Mouse (Mus musculus) myocyte (in vitro differentiated cells): Measurements from ENCODE around the gene Epor.

ENCODE experiments used
- CEBPB ChIP-seq: IDR thresholded peaks from 2 replicates; pipeline ENCODE4 v1.6.1; 2011; ENCODE audit warnings: mild to moderate bottlenecking, moderate library complexity; ENCODE audit not compliant: poor library complexity, insufficient read depth, severe bottlenecking
- MAX ChIP-seq: IDR thresholded peaks from one replicate; pipeline ENCODE4 v1.6.1; 2011; ENCODE audit warnings: low read depth, mild to moderate bottlenecking, control low read depth
- MYOD1 ChIP-seq, 3 experiments: IDR thresholded peaks; one replicate each; pipeline ENCODE4 v1.6.1; 2011; ENCODE audit warnings: control low read depth in 2 of 3, low read depth in 2 of 3, mild to moderate bottlenecking in 2 of 3, moderate library complexity in 1 of 3; ENCODE audit not compliant: insufficient read length in 2 of 3, control insufficient read depth in 1 of 3
- POLR2A ChIP-seq: IDR thresholded peaks from one replicate; pipeline ENCODE4 v1.6.1; 2011; ENCODE audit warnings: low read depth, mild to moderate bottlenecking, control low read depth, moderate library complexity; ENCODE audit not compliant: insufficient read length
- SRF ChIP-seq: IDR thresholded peaks from one replicate; pipeline ENCODE4 v1.6.1; 2011; ENCODE audit warnings: low read depth; ENCODE audit not compliant: control insufficient read depth, insufficient read length
- TCF12 ChIP-seq: IDR thresholded peaks from one replicate; pipeline ENCODE4 v1.6.1; 2011; ENCODE audit warnings: mild to moderate bottlenecking, control low read depth; ENCODE audit not compliant: poor library complexity, insufficient read depth, severe bottlenecking
- TCF3 ChIP-seq: IDR thresholded peaks from one replicate; pipeline ENCODE4 v1.6.1; 2011; ENCODE audit warnings: low read depth, control low read depth; ENCODE audit not compliant: insufficient read length
- USF1 ChIP-seq: IDR thresholded peaks from one replicate; pipeline ENCODE4 v1.6.1; 2011; ENCODE audit warnings: low read depth, mild to moderate bottlenecking, control low read depth, moderate library complexity

- no peak for TF ChIP-seq POLR2A
- TF ChIP-seq SRF: no peak
- TF ChIP-seq TCF3: no peak
- no peak for TF ChIP-seq USF1
- TF ChIP-seq TCF12: no peak
- TF ChIP-seq CEBPB: no peak
- TF ChIP-seq MYOD1 (IDR thresholded peaks at IDR 0.05; ENCODE audit: control insufficient read depth in 1 of 3, insufficient read length in 2 of 3, low read depth in 2 of 3): no peak
- no peak for TF ChIP-seq MAX
Measured at GRCm38 (mm10) chr9:21937711-21938175, 25.6 kb downstream of the Epor start.
